Mouse (Mus musculus) brain, embryonic 14.5 days (tissue): ENCODE data around the gene Neurod2.

ENCODE experiments used
- CTCF ChIP-seq: fragments of 200-500 bp; IDR thresholded peaks from 2 replicates; pipeline ENCODE4 v1.5.1; 2012; ENCODE audit warnings: inconsistent platforms, mild to moderate bottlenecking, moderate library complexity, borderline replicate concordance; ENCODE audit not compliant: insufficient read depth, insufficient read length; ENCODE audit errors: extremely low read depth
- POLR2A ChIP-seq: fragments of 200-500 bp; IDR thresholded peaks from 2 replicates; pipeline ENCODE4 v1.6.1; 2012; ENCODE audit warnings: mild to moderate bottlenecking, inconsistent platforms, borderline replicate concordance; ENCODE audit not compliant: poor library complexity, insufficient read depth, insufficient read length, severe bottlenecking; ENCODE audit errors: extremely low read depth

DNA sequence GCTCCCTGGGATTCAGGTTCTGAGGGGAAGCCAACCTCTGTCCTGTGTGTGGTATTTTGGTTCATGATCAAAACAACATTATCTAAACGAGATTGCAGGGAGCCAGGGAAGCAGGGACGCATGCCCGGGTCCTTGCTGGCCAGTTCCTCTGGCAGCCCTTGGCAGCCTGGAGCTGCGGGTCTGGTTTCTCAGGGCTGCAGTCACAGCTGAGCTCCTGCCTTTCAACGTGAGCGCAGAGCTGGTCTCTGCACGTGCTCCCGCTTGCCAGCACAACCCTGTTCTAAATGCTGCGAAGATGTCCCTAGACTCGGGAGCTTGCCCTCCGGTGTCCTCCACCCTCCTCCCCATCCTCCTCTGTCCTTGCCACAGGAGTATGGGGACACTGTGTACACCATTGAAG is 48.3 kb upstream of the Neurod2 start:
- TF ChIP-seq CTCF (no peak), POLR2A (no peak)
